Mouse (Mus musculus) spleen, adult 2 months (tissue): ENCODE measurements around the gene Nr2f1.

ENCODE experiments used
- CTCF ChIP-seq: fragments of 200-500 bp; IDR thresholded peaks from 2 replicates; pipeline ENCODE4 v1.5.1; 2011; ENCODE audit warnings: mild to moderate bottlenecking, inconsistent platforms; ENCODE audit not compliant: insufficient read depth, insufficient read length, insufficient replicate concordance; ENCODE audit errors: extremely low read depth
- POLR2A ChIP-seq: fragments of 200-500 bp; IDR thresholded peaks from 2 replicates; pipeline ENCODE4 v1.6.1; 2011; ENCODE audit warnings: low read depth, low read length, inconsistent platforms

DNA sequence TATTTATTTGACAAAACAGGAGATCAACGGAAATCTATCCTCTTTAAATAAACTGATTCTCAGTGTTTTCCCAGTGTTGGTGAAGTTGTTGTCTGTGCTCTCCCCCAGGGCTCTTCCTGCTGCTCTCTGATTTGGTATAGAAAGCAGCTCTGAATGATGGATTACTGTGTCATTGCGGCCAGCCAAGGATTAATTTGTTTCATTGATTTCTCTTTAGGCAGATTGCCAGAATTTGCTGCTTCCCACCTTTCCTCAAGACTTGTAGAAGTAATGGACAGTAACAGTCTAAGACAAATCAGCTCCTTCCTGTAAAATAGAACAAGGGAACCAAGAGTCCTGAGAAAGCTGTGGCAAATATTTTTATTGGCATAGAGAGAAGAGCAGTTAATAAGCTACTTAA lies 15.7 kb upstream of the Nr2f1 start:
- TF ChIP-seq CTCF: no peak
- TF ChIP-seq POLR2A: no peak
